Mouse (Mus musculus): ENCODE measurements around the gene Foxo1. TPM values are rescaled to one million over a fixed set of nuclear protein-coding genes. Genes with fewer than 3 reads are reported as not detected.

The Foxo1 gene
- total and polyA plus RNA-seq, 3 experiments = 0.31 to 2.5 TPM; not detected in 1

DNA sequence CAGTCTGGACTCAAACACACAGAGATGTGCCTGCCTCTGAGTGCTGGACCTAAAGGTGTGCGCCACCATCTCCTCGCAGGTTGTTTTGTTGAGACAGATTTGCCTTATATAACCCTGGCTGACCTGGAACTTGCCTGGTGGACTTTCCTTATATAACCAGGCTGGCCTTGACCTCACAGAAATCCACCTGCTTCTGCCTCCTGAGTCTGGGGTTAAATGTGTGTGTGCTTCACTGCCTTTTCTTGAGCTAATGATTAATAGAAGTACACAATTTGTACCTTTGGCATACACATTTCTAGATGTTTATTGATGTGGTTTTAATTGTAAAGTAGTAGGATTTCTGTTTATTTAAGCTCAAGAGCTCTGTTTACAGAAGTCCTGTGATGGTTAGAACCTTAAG is 22.7 kb downstream of the Foxo1 start:
- Histone ChIP-seq H3K27me3 (ENCODE audit: control insufficient read depth in 1 of 2, insufficient read depth in 2 of 2, low read length in 2 of 2) (no peaks in the 10 kb centered on the region), H3K27ac (ENCODE audit: control insufficient read depth, low read depth, low read length) (no peak overlapping the region), H3K36me3 (ENCODE audit: control insufficient read depth in 1 of 2, insufficient read depth in 2 of 2, low read length in 2 of 2) (peaks cover 0 to 5% of the 10 kb centered on the region in 2 experiments; a peak in 2 of 4 replicates), H3K9ac (ENCODE audit: control insufficient read depth, low read depth, low read length, poor library complexity, severe bottlenecking) (no peak overlapping the region), H3K9me3 (replicated peaks; ENCODE audit: insufficient read depth, low read length) (no peaks in the 10 kb centered on the region), H3K4me1 (ENCODE audit: control insufficient read depth in 1 of 2, insufficient read depth in 2 of 2, low read length in 2 of 2) (peaks cover 3% of the 10 kb centered on the region in 2 experiments; a peak in 3 of 4 replicates), H3K79me2 (ENCODE audit: control insufficient read depth, insufficient read depth, low read length, poor library complexity) (no peaks in the 10 kb centered on the region; the same call in 1 of the 2 replicates), H3K4me3 (ENCODE audit: control insufficient read depth in 1 of 2, insufficient read depth in 1 of 2, low read depth in 2 of 2, low read length in 2 of 2) (no peak overlapping the region)
- TF ChIP-seq CTCF (IDR thresholded peaks at IDR 0.05 in 2 of 3, conservative IDR thresholded peaks at IDR 0.05 in 1 of 3; ENCODE audit: control insufficient read depth in 1 of 3, insufficient read depth in 1 of 3, low read depth in 2 of 3, low read length in 3 of 3, poor library complexity in 1 of 3, severe bottlenecking in 1 of 3) (no peak), NRF1 (IDR thresholded peaks at IDR 0.05; ENCODE audit: insufficient read depth, low read depth, low read length, poor library complexity, severe bottlenecking) (no peak), RAD21 (IDR thresholded peaks at IDR 0.05; ENCODE audit: low read depth, low read length) (no peak), SIN3A (IDR thresholded peaks at IDR 0.05; ENCODE audit: low read length) (no peak), NELFE (IDR thresholded peaks at IDR 0.05; ENCODE audit: low read depth, low read length) (no peak), USF1 (IDR thresholded peaks at IDR 0.05; ENCODE audit: low read depth, low read length) (no peak), POLR2A (IDR thresholded peaks at IDR 0.05; ENCODE audit: control insufficient read depth in 1 of 2, insufficient read depth in 1 of 2, low read depth in 1 of 2, low read length in 2 of 2, poor library complexity in 1 of 2) (no peak), MYC (IDR thresholded peaks at IDR 0.05; ENCODE audit: low read depth, low read length) (no peak), EP300 (IDR thresholded peaks at IDR 0.05; ENCODE audit: low read depth in 1 of 2, low read length in 2 of 2) (no peak), JUND (IDR thresholded peaks at IDR 0.05; ENCODE audit: low read depth, low read length) (no peak), UBTF (IDR thresholded peaks at IDR 0.05; ENCODE audit: borderline replicate concordance, insufficient read depth, low read depth, low read length) (no peak), GABPA (IDR thresholded peaks at IDR 0.05; ENCODE audit: low read depth, low read length) (no peak), GATA1 (IDR thresholded peaks at IDR 0.05; ENCODE audit: low read depth, low read length) (no peak), CHD1 (IDR thresholded peaks at IDR 0.05; ENCODE audit: low read depth, low read length) (no peak), POLR2AphosphoS2 (IDR thresholded peaks at IDR 0.05; ENCODE audit: low read length) (no peak), POLR2AphosphoS5 (IDR thresholded peaks at IDR 0.05; ENCODE audit: borderline replicate concordance, low read depth, low read length) (no peak), MEF2A (IDR thresholded peaks at IDR 0.05; ENCODE audit: extremely low read depth, insufficient replicate concordance, low read depth, low read length, poor library complexity, severe bottlenecking) (no peak), E2F4 (IDR thresholded peaks at IDR 0.05; ENCODE audit: borderline replicate concordance, low read depth, low read length) (no peak)
- DNase-seq (ENCODE audit: low read depth, low spot score) = no peak

DNA sequence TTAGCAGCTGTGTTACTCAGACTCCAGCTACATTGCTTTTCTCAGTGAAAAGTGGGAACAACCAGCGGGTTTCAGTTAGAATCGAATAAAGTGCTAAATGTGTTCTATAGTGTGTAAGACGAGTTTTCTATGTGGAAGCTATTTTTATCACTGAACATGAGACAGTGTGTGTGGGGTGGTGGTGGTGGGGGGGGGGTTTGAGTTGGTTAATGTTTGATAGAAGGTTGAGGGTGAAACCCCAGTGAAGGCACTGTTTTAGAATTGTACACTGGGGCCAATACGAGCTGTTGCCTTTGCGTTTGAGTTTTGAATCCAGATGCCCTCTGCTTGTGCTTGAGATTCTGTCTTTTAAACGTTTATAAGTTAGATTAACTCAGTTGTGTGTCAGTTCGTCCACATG is 24.4 kb downstream of the Foxo1 start:
- H3K27ac ChIP-seq (ENCODE audit: control insufficient read depth, low read depth, low read length) = no peak overlapping the region
- no peak for DNase-seq (ENCODE audit: low read depth, low spot score)
- no peak overlapping the region for H3K9ac ChIP-seq (ENCODE audit: control insufficient read depth, low read depth, low read length, poor library complexity, severe bottlenecking)
- no peaks in the 10 kb centered on the region for H3K27me3 ChIP-seq (ENCODE audit: control insufficient read depth in 1 of 2, insufficient read depth in 2 of 2, low read length in 2 of 2)
- no peaks in the 10 kb centered on the region for H3K9me3 ChIP-seq (replicated peaks; ENCODE audit: insufficient read depth, low read length)
- H3K4me1 ChIP-seq (ENCODE audit: control insufficient read depth in 1 of 2, insufficient read depth in 2 of 2, low read length in 2 of 2) = peaks cover 6 to 11% of the 10 kb centered on the region in 2 experiments
- TF ChIP-seq ZNF384 (IDR thresholded peaks at IDR 0.05; ENCODE audit: low read depth, low read length) = no peak
- no peak for TF ChIP-seq CHD1 (IDR thresholded peaks at IDR 0.05; ENCODE audit: low read depth, low read length)
- TF ChIP-seq NRF1 (IDR thresholded peaks at IDR 0.05; ENCODE audit: insufficient read depth, low read depth, low read length, poor library complexity, severe bottlenecking) = no peak
- no peak for TF ChIP-seq CTCF (IDR thresholded peaks at IDR 0.05 in 2 of 3, conservative IDR thresholded peaks at IDR 0.05 in 1 of 3; ENCODE audit: control insufficient read depth in 1 of 3, insufficient read depth in 1 of 3, low read depth in 2 of 3, low read length in 3 of 3, poor library complexity in 1 of 3, severe bottlenecking in 1 of 3)
- no peak for TF ChIP-seq TBP (IDR thresholded peaks at IDR 0.05; ENCODE audit: low read depth, low read length)
- TF ChIP-seq POLR2A (IDR thresholded peaks at IDR 0.05; ENCODE audit: control insufficient read depth in 1 of 2, insufficient read depth in 1 of 2, low read depth in 1 of 2, low read length in 2 of 2, poor library complexity in 1 of 2) = no peak
- TF ChIP-seq SMC3 (IDR thresholded peaks at IDR 0.05; ENCODE audit: low read depth, low read length) = no peak
- TF ChIP-seq MXI1 (IDR thresholded peaks at IDR 0.05; ENCODE audit: low read depth, low read length) = no peak
- TF ChIP-seq NELFE (IDR thresholded peaks at IDR 0.05; ENCODE audit: low read depth, low read length) = no peak
- TF ChIP-seq RAD21 (IDR thresholded peaks at IDR 0.05; ENCODE audit: low read depth, low read length) = no peak
- TF ChIP-seq MAZ (IDR thresholded peaks at IDR 0.05; ENCODE audit: low read depth, low read length) = no peak
- TF ChIP-seq ETS1 (IDR thresholded peaks at IDR 0.05; ENCODE audit: low read depth, low read length) = no peak
- TF ChIP-seq E2F4 (IDR thresholded peaks at IDR 0.05; ENCODE audit: borderline replicate concordance, low read depth, low read length) = no peak
- TF ChIP-seq GATA1 (IDR thresholded peaks at IDR 0.05; ENCODE audit: low read depth, low read length) = no peak
- no peak for TF ChIP-seq EP300 (IDR thresholded peaks at IDR 0.05; ENCODE audit: low read depth in 1 of 2, low read length in 2 of 2)
- no peak for TF ChIP-seq MYB (IDR thresholded peaks at IDR 0.05; ENCODE audit: low read depth, low read length)
- TF ChIP-seq GABPA (IDR thresholded peaks at IDR 0.05; ENCODE audit: low read depth, low read length) = no peak
- TF ChIP-seq UBTF (IDR thresholded peaks at IDR 0.05; ENCODE audit: borderline replicate concordance, insufficient read depth, low read depth, low read length) = no peak
- H3K4me3 ChIP-seq (ENCODE audit: control insufficient read depth in 1 of 2, insufficient read depth in 1 of 2, low read depth in 2 of 2, low read length in 2 of 2) = no peak overlapping the region
- peaks cover 0 to 11% of the 10 kb centered on the region in 2 experiments; a peak in 2 of 4 replicates for H3K36me3 ChIP-seq (ENCODE audit: control insufficient read depth in 1 of 2, insufficient read depth in 2 of 2, low read length in 2 of 2)
- no peaks in the 10 kb centered on the region; the same call in 1 of the 2 replicates for H3K79me2 ChIP-seq (ENCODE audit: control insufficient read depth, insufficient read depth, low read length, poor library complexity)
